Mouse (Mus musculus) testis, adult 2 months (tissue): ENCODE results near the gene Fosl2.

Experiments
- CTCF ChIP-seq: fragments of 200-500 bp; IDR thresholded peaks from 2 replicates; pipeline ENCODE4 v1.5.1; 2012; ENCODE audit warnings: low read depth, mild to moderate bottlenecking, inconsistent platforms, low read length, moderate library complexity; ENCODE audit not compliant: control insufficient read depth, insufficient read depth, insufficient replicate concordance
- POLR2A ChIP-seq: fragments of 200-500 bp; IDR thresholded peaks from 2 replicates; pipeline ENCODE4 v1.6.1; 2012; ENCODE audit warnings: low read depth, mild to moderate bottlenecking, inconsistent platforms, low read length, moderate library complexity; ENCODE audit not compliant: control insufficient read depth

DNA sequence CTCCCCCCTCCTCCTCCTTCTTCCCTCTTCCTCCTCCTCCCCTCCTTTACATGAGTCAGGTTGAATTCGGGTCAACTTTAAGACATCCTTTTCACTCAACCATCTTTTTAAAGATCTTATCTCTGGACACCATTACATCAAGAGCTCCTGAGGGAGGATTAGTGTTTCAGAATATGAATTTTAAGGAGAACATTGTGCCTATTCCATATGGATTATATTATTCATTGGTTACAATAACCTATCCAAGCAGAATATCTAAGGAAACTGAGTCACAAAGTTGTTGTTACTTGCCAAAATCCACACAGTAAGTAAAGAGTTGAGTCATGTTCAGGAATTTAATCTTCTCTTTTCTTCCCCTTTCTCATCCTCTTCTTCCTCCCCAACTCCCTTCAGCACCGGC lies 41.2 kb downstream of the Fosl2 start:
- TF ChIP-seq CTCF (no peak), POLR2A (no peak)
